Mouse (Mus musculus) CH12.LX (cell line): ENCODE measurements at regions not wholly inside any gene's neighbourhood (a gene's known extent, or its start where the extent isn't known, plus 50 kb on each side); places are given as distances from the start of the nearest gene placed in this dataset.

ENCODE experiments used
- CTCF ChIP-seq, 2 experiments: IDR thresholded peaks in 1 of 2; conservative IDR thresholded peaks in 1 of 2; 2 replicates each; pipeline ENCODE4 v1.5.1; 2011 to 2012; ENCODE audit warnings: low read depth in 2 of 2, low read length in 2 of 2, improper control_type of control experiment in 1 of 2, inconsistent platforms in 1 of 2, mild to moderate bottlenecking in 1 of 2, moderate library complexity in 1 of 2
- EP300 ChIP-seq: IDR thresholded peaks from 2 replicates; pipeline ENCODE4 v1.6.1; 2011; ENCODE audit warnings: low read length, improper control_type of control experiment
- JUND ChIP-seq: conservative IDR thresholded peaks from 2 replicates; pipeline ENCODE4 v1.6.1; 2011; ENCODE audit warnings: low read depth, low read length, improper control_type of control experiment
- MAZ ChIP-seq: IDR thresholded peaks from 2 replicates; pipeline ENCODE4 v1.6.1; 2012; ENCODE audit warnings: low read depth, mild to moderate bottlenecking, inconsistent platforms, low read length, improper control_type of control experiment, moderate library complexity
- MYC ChIP-seq: IDR thresholded peaks from 2 replicates; pipeline ENCODE4 v1.6.1; 2011; ENCODE audit warnings: low read depth, mild to moderate bottlenecking, improper control_type of control experiment, low read length
- POLR2AphosphoS2 ChIP-seq: IDR thresholded peaks from 2 replicates; pipeline ENCODE4 v1.6.1; 2011; ENCODE audit warnings: low read depth, low read length, improper control_type of control experiment
- USF1 ChIP-seq: IDR thresholded peaks from 2 replicates; pipeline ENCODE4 v1.6.1; 2014; ENCODE audit warnings: low read depth, mild to moderate bottlenecking, inconsistent platforms, low read length, improper control_type of control experiment

DNA sequence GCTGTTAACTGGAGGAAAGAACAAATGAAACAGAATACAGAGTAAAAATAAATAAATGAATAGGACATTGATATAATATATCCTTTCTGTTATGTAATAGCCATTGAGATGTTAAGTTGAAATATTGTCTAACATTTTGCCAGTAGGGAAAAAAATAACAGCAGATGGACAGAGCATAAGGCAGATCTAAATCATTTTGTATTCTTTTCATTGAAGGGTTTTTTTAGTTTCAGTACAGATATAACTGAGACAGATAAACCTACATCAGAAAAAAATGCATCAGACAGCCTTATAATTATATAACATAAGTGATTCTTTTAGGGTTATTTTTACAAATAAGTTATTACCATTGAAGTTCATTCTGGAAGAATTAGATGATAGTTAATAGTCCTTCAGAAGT, 97.8 kb upstream of the Smc2 start:
- TF ChIP-seq JUND (no peak), EP300 (no peak), POLR2AphosphoS2 (no peak), CTCF (conservative IDR thresholded peaks at IDR 0.05 in 1 of 2, IDR thresholded peaks at IDR 0.05 in 1 of 2; ENCODE audit: low read depth in 2 of 2, low read length in 2 of 2) (no peak), USF1 (no peak), MYC (no peak), MAZ (no peak)
